Mouse (Mus musculus): ENCODE results near the gene Bloc1s5.
"Not testable (repeated sequence)": the region's sequence is repeated elsewhere in the genome, so short reads cannot be mapped to it uniquely, and the experiment has no call there.

DNA sequence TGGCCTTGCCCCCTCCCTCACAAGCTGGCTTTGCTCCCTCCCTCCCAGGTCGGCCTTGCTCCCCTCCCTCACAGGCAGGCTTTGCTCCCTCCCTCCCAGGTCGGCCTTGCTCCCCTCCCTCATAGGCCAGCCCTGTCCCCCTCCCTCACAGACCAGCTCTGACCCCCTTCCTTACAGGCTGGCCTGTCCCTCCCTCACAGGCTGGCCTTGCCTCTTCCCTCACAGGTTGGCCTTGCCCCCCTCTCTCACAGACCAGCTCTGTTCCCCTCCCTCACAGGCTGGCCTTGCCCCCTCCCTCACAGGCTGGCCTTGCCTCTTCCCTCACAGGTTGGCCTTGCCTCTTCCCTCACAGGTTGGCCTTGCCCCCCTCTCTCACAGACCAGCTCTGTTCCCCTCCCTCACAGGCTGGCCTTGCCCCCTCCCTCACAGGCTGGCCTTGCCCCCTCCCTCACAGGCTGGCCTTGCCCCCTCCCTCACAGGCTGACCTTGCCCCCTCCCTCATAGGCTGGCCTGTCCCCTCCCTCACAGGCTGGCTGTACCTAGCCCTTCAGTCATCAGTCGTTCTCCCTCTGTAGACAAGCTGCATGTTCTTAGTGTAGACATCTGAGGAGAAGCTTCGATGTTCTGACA is 16.8 kb downstream of the Bloc1s5 start:
- TF ChIP-seq CTCF (IDR thresholded peaks at IDR 0.05; ENCODE audit: borderline replicate concordance, control insufficient read depth, extremely low read depth, insufficient read depth, low read length, poor library complexity); POLR2A (IDR thresholded peaks at IDR 0.05; ENCODE audit: control insufficient read depth, extremely low read depth, insufficient read depth, low read length, poor library complexity): not testable (repeated sequence)

Measured in thymus, adult 2 months (tissue).